Mouse (Mus musculus): ENCODE data around the gene Notch3. TPM values are rescaled to one million over a fixed set of nuclear protein-coding genes. Genes with fewer than 3 reads are reported as not detected.
"Not testable (repeated sequence)": the region's sequence is repeated elsewhere in the genome, so short reads cannot be mapped to it uniquely, and the experiment has no call there.

Notch3 gene
- total and polyA plus RNA-seq, 2 experiments from 2014 or later: 3.7 to 53.6 TPM

GRCm38 (mm10) chr17:32112434-32113254 is 54.0 kb downstream of the Notch3 start:
- no peak overlapping the region for H3K4me3 ChIP-seq (ENCODE audit: low read depth, low read length)
- H3K4me1 ChIP-seq (ENCODE audit: control insufficient read depth, insufficient read depth): peaks cover 37% of the 10 kb centered on the region
- peak overlapping the region; percentile 68; the same call in 1 of the 2 replicates for H3K4me2 ChIP-seq (ENCODE audit: low read depth, low read length)
- no peaks in the 10 kb centered on the region for H3K27me3 ChIP-seq (ENCODE audit: control insufficient read depth, insufficient read depth, low read length)
- H3K9me3 ChIP-seq (replicated peaks; ENCODE audit: control insufficient read depth, low read length): no peaks in the 10 kb centered on the region
- H3K36me3 ChIP-seq (replicated peaks; ENCODE audit: control insufficient read depth, insufficient read depth, low read length): no peaks in the 10 kb centered on the region
- ATAC-seq (ENCODE audit: insufficient read depth, low read depth) (no peak), DNase-seq (ENCODE audit: low spot score) (no peak)
- no peak overlapping the region for H3K9ac ChIP-seq (replicated peaks; ENCODE audit: low read depth, low read length)
- WGBS: 73% methylated on average over 8 of the region's 8 CpGs
- H3K27ac ChIP-seq (ENCODE audit: low read depth): no peak overlapping the region
- TF ChIP-seq CTCF (IDR thresholded peaks at IDR 0.05; ENCODE audit: low read depth) (no peak), EP300 (IDR thresholded peaks at IDR 0.05; ENCODE audit: low read depth) (no peak)

GRCm38 (mm10) chr17:32110980-32111780 is 55.5 kb downstream of the Notch3 start:
- Histone ChIP-seq H3K9ac (replicated peaks; ENCODE audit: low read depth, low read length) (no peak overlapping the region), H3K27ac (ENCODE audit: low read depth) (peak overlapping the region; percentile 58), H3K27me3 (ENCODE audit: control insufficient read depth, insufficient read depth, low read length) (no peaks in the 10 kb centered on the region), H3K4me2 (ENCODE audit: low read depth, low read length) (no peak overlapping the region), H3K9me3 (replicated peaks; ENCODE audit: control insufficient read depth, low read length) (no peaks in the 10 kb centered on the region), H3K4me3 (ENCODE audit: low read depth, low read length) (no peak overlapping the region), H3K36me3 (replicated peaks; ENCODE audit: control insufficient read depth, insufficient read depth, low read length) (no peaks in the 10 kb centered on the region), H3K4me1 (ENCODE audit: control insufficient read depth, insufficient read depth) (peaks cover 29% of the 10 kb centered on the region)
- ATAC-seq (ENCODE audit: insufficient read depth, low read depth) (no peak), DNase-seq (ENCODE audit: low spot score) (no peak)
- 61% methylated on average over 10 of the region's 10 CpGs for WGBS
- TF ChIP-seq CTCF (IDR thresholded peaks at IDR 0.05; ENCODE audit: low read depth): no peak
- no peak for TF ChIP-seq EP300 (IDR thresholded peaks at IDR 0.05; ENCODE audit: low read depth)

- no peaks in the 10 kb centered on the region for H3K9me3 ChIP-seq (replicated peaks; ENCODE audit: control insufficient read depth, low read length)
- no peak overlapping the region for H3K4me3 ChIP-seq (ENCODE audit: low read depth, low read length)
- no peaks in the 10 kb centered on the region for H3K36me3 ChIP-seq (replicated peaks; ENCODE audit: control insufficient read depth, insufficient read depth, low read length)
- peaks cover 29% of the 10 kb centered on the region for H3K4me1 ChIP-seq (ENCODE audit: control insufficient read depth, insufficient read depth)
- peak; percentile 81 for ATAC-seq (ENCODE audit: insufficient read depth, low read depth)
- no peak overlapping the region for H3K9ac ChIP-seq (replicated peaks; ENCODE audit: low read depth, low read length)
- 17% methylated on average over 2 of the region's 2 CpGs for WGBS
- H3K27me3 ChIP-seq (ENCODE audit: control insufficient read depth, insufficient read depth, low read length): no peaks in the 10 kb centered on the region
- TF ChIP-seq EP300 (IDR thresholded peaks at IDR 0.05; ENCODE audit: low read depth): no peak
- no peak for TF ChIP-seq CTCF (IDR thresholded peaks at IDR 0.05; ENCODE audit: low read depth)
- no peak overlapping the region for H3K4me2 ChIP-seq (ENCODE audit: low read depth, low read length)
- H3K27ac ChIP-seq (ENCODE audit: low read depth): peak overlapping the region; percentile 58
- peak; percentile 72 for DNase-seq (ENCODE audit: low spot score)
These were observed 56.2 kb downstream of the Notch3 start for GRCm38 (mm10) chr17:32110424-32110823.

GRCm38 (mm10) chr17:32109201-32109940 is 57.3 kb downstream of the Notch3 start:
- no peak overlapping the region for H3K27ac ChIP-seq (ENCODE audit: low read depth)
- DNase-seq (ENCODE audit: low spot score) (no peak), ATAC-seq (ENCODE audit: insufficient read depth, low read depth) (no peak)
- H3K4me1 ChIP-seq (ENCODE audit: control insufficient read depth, insufficient read depth): peaks cover 27% of the 10 kb centered on the region
- H3K9ac ChIP-seq (replicated peaks; ENCODE audit: low read depth, low read length): no peak overlapping the region
- no peaks in the 10 kb centered on the region for H3K9me3 ChIP-seq (replicated peaks; ENCODE audit: control insufficient read depth, low read length)
- WGBS: 66% methylated on average over 6 of the region's 6 CpGs
- no peaks in the 10 kb centered on the region for H3K27me3 ChIP-seq (ENCODE audit: control insufficient read depth, insufficient read depth, low read length)
- no peak for TF ChIP-seq CTCF (IDR thresholded peaks at IDR 0.05; ENCODE audit: low read depth)
- TF ChIP-seq EP300 (IDR thresholded peaks at IDR 0.05; ENCODE audit: low read depth): no peak
- H3K36me3 ChIP-seq (replicated peaks; ENCODE audit: control insufficient read depth, insufficient read depth, low read length): no peaks in the 10 kb centered on the region
- H3K4me2 ChIP-seq (ENCODE audit: low read depth, low read length): no peak overlapping the region
- H3K4me3 ChIP-seq (ENCODE audit: low read depth, low read length): no peak overlapping the region

- WGBS: 69% methylated on average over 5 of the region's 5 CpGs
- not testable (repeated sequence) for H3K27me3 ChIP-seq (ENCODE audit: control insufficient read depth, insufficient read depth, low read length); H3K27ac ChIP-seq (ENCODE audit: low read depth); H3K4me3 ChIP-seq (ENCODE audit: low read depth, low read length); H3K36me3 ChIP-seq (replicated peaks; ENCODE audit: control insufficient read depth, insufficient read depth, low read length); H3K4me2 ChIP-seq (ENCODE audit: low read depth, low read length); H3K9ac ChIP-seq (replicated peaks; ENCODE audit: low read depth, low read length); ATAC-seq (ENCODE audit: insufficient read depth, low read depth); DNase-seq (ENCODE audit: low spot score); H3K9me3 ChIP-seq (replicated peaks; ENCODE audit: control insufficient read depth, low read length)
- H3K4me1 ChIP-seq (ENCODE audit: control insufficient read depth, insufficient read depth): peaks cover 18% of the 10 kb centered on the region
These were observed 58.2 kb downstream of the Notch3 start for GRCm38 (mm10) chr17:32108320-32109011.

Measured in heart, postnatal 0 days (tissue).